Mouse (Mus musculus) erythroblast, embryonic 14.5 days (primary cell): Measurements from ENCODE around the gene Zfp524. TPM values are rescaled to one million over a fixed set of nuclear protein-coding genes. Genes with fewer than 3 reads are reported as not detected.
A peak's percentile ranks its signal among the peaks of the same experiment; 100 is the strongest.
"Not testable (repeated sequence)": the region's sequence is repeated elsewhere in the genome, so short reads cannot be mapped to it uniquely, and the experiment has no call there.

ENCODE experiments used
- H3K27me3 ChIP-seq: 2 replicates; pipeline ENCODE4 v1.6.1; 2012; ENCODE audit warnings: inconsistent platforms; ENCODE audit not compliant: control insufficient read depth
- H3K36me3 ChIP-seq: 2 replicates; pipeline ENCODE4 v1.6.1; 2012; ENCODE audit warnings: mild to moderate bottlenecking, inconsistent platforms; ENCODE audit not compliant: control insufficient read depth
- H3K4me1 ChIP-seq: 2 replicates; pipeline ENCODE4 v1.6.1; 2012; ENCODE audit warnings: inconsistent platforms; ENCODE audit not compliant: control insufficient read depth
- H3K4me3 ChIP-seq: replicated peaks from 2 replicates; pipeline ENCODE3; 2012; ENCODE audit warnings: moderate library complexity, mild to moderate bottlenecking, inconsistent platforms
- H3K9me3 ChIP-seq: 2 replicates; pipeline ENCODE4 v1.6.1; 2012; ENCODE audit warnings: low read length, inconsistent platforms, mixed read lengths; ENCODE audit not compliant: control insufficient read depth
- GATA1 ChIP-seq: IDR thresholded peaks from 2 replicates; pipeline ENCODE4 v1.6.1; 2012; ENCODE audit warnings: low read length, inconsistent platforms, mixed read lengths
- TAL1 ChIP-seq: IDR thresholded peaks from 3 replicates; pipeline ENCODE4 v1.6.1; 2012; ENCODE audit warnings: low read length, inconsistent platforms, mixed read lengths
- polyA plus RNA-seq: library from polyadenylated mRNA; stranded (reverse); fragments of >175 nt; gene quantifications from 2 replicates; pipeline ENCODE4 v1.2.3, GENCODE M21; 2012

Zfp524 gene
- polyA plus RNA-seq, 1 experiment, result 6.2 TPM

- Histone ChIP-seq H3K4me3 (peak within 1 kb of the TSS; percentile 91), H3K27me3 (no peaks in the 10 kb centered on the region), H3K4me1 (peaks cover 62% of the 10 kb centered on the region), H3K36me3 (peaks cover 46% of the 10 kb centered on the region), H3K9me3 (peaks cover 12% of the 10 kb centered on the region)
- TF ChIP-seq GATA1 (no peak), TAL1 (no peak)
Observed at GRCm38 (mm10) chr7:5015118-5016001, 1.1 kb downstream of the Zfp524 start, which contains the start of gene Gm44973. Gene Gm44973, plus strand, starts transcription at chr7:5015496.

DNA sequence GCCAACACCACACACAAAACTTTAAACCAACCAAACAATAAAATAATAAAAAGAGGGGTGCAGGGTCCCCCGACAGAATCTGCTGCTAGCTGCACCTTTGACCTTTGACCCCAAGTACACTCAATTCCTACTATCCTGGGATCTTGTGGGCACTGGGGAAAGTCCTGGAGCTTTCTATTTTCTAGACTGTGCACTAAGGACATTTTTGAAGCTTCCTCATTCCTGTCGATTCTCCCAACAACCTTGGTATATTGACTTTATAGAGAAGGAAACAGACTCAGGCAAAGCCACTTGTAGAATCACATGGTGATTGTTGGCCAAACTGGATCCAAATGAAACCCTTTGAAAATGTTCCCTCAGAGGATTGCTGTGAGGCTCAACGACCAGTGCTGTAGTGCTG lies 1.8 kb downstream of the Zfp524 start:
- H3K4me1 ChIP-seq, result peaks cover 67% of the 10 kb centered on the region
- peak overlapping the region; percentile 91 for H3K4me3 ChIP-seq
- no peaks in the 10 kb centered on the region for H3K27me3 ChIP-seq
- H3K36me3 ChIP-seq, result peaks cover 39% of the 10 kb centered on the region
- TF ChIP-seq GATA1 (no peak), TAL1 (no peak)
- H3K9me3 ChIP-seq, result peaks cover 12% of the 10 kb centered on the region

DNA sequence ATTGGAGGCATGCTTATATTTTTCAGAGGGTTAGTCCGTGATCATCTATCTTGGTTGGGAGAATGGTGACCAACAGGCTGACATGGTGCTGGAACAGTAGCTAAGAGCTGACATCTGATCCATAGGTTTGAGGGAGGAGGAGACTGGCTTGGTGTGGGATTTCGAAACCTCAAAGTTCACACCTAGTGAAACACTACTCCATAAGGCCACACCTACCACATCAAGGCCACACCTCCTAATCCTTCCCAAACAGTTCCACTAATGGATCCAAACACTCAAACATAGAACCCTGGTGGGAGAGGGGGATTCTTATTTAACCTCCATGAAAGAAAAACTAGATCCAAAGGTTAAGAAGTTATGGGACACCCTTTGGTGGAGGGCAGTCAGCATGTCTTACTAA lies 2.7 kb downstream of the Zfp524 start:
- no peaks in the 10 kb centered on the region for H3K27me3 ChIP-seq
- H3K4me3 ChIP-seq, result no peak overlapping the region
- H3K4me1 ChIP-seq, result peaks cover 72% of the 10 kb centered on the region
- peaks cover 30% of the 10 kb centered on the region for H3K36me3 ChIP-seq
- peaks cover 12% of the 10 kb centered on the region for H3K9me3 ChIP-seq
- no peak for TF ChIP-seq GATA1
- no peak for TF ChIP-seq TAL1

- Histone ChIP-seq H3K27me3 (no peaks in the 10 kb centered on the region), H3K4me3 (no peak overlapping the region), H3K9me3 (peaks cover 12% of the 10 kb centered on the region), H3K36me3 (peaks cover 30% of the 10 kb centered on the region), H3K4me1 (peaks cover 75% of the 10 kb centered on the region)
- TF ChIP-seq GATA1 (no peak), TAL1 (no peak)
Observed at GRCm38 (mm10) chr7:5017352-5017751, 3.1 kb downstream of the Zfp524 start.

DNA sequence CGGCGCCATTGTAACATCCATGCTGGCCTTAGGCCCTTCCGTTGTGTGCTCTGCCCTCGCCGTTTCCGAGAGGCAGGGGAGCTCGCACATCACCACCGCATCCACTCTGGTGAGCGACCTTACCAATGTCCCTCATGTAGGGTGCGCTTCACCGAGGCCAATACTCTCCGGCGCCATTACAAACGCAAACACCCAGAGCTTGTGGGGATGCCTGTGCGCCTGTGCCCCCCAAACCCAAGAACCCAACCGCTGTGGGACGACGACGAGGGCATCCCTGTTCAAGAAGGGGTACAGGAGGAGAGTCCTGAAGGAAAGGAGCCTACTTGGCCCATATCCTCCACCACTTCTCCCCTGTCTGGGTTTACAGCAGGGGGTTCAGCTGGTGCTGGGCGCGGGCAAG lies 3.7 kb downstream of the Zfp524 start:
- peaks cover 30% of the 10 kb centered on the region for H3K36me3 ChIP-seq
- H3K4me3 ChIP-seq, result no peak overlapping the region
- TF ChIP-seq GATA1, result no peak
- no peak for TF ChIP-seq TAL1
- no peaks in the 10 kb centered on the region for H3K27me3 ChIP-seq
- H3K4me1 ChIP-seq, result peaks cover 74% of the 10 kb centered on the region
- peaks cover 12% of the 10 kb centered on the region for H3K9me3 ChIP-seq

DNA sequence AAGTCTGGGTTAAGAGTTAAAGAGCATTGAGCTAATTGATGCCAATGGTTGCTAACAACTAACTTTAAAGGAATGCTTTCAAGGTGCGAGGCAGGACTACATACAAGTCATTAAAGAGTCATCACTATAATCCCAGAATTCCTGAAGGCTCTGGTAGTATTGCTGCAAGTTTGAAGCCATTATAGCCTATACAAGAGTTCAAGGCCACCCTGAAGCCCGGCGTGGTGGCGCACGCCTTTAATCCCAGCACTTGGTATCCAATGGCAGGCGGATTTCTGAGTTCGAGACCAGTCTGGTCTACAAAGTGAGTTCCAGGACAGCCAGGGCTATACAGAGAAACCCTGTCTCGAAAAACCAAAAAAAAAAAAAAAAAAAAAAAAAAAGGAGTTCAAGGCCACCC lies 5.4 kb downstream of the Zfp524 start:
- H3K9me3 ChIP-seq, result peaks cover 12% of the 10 kb centered on the region
- not testable (repeated sequence) for H3K27me3 ChIP-seq
- peaks cover 43% of the 10 kb centered on the region for H3K36me3 ChIP-seq
- peak overlapping the region; percentile 87 for H3K4me3 ChIP-seq
- peaks cover 61% of the 10 kb centered on the region for H3K4me1 ChIP-seq

DNA sequence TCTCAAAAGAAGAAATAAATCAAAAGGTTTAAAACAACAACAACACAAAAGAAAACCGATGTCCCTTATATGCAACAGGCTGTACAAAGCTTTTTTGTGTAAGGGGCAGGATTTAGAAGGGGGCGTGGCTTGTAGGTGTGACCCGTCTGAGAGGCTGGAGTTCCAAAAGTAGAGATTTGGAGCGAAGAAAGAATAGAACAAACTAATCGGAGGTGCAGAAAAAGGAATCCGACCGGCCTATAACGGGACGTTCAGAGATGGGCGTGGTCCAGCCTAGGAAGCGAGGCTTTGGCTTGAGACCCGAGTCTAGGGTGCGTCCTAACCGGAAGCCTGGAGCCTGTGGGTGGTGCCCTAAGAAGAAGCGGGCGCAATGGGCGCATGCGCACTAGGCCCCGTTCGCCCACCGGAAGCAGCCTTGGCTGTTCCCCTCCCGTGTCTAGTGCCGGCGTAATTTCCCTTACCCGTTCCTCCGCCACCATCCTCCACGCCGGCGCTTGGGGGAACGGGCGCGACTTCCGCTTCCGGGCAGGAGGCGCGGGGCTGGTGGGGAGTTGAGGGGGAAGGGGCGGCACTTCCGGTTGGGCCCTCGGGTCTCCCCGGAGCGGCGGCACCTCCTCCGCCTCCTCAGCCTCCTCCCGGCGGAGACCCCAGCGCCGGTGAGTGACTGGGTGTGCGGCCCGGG lies 5.9 kb downstream of the Zfp524 start, which contains the start of the genes Zfp865 and Ccdc106:
Zfp865 (plus strand) TSS at position 377 of the 682 bp plus-strand sequence.
Ccdc106 (plus strand) TSS at position 554 of the 682 bp plus-strand sequence.
- H3K4me1 ChIP-seq, result peaks cover 59% of the 10 kb centered on the region
- TF ChIP-seq GATA1 (no peak), TAL1 (no peak)
- H3K36me3 ChIP-seq, result peaks cover 46% of the 10 kb centered on the region
- peaks cover 12% of the 10 kb centered on the region for H3K9me3 ChIP-seq
- H3K27me3 ChIP-seq, result no peaks in the 10 kb centered on the region
- H3K4me3 ChIP-seq, result peak within 1 kb of the TSS; percentile 87

GRCm38 (mm10) chr7:5020685-5021084 lies 6.5 kb downstream of the Zfp524 start:
- TF ChIP-seq GATA1 (no peak), TAL1 (no peak)
- peaks cover 12% of the 10 kb centered on the region for H3K9me3 ChIP-seq
- H3K27me3 ChIP-seq, result no peaks in the 10 kb centered on the region
- H3K36me3 ChIP-seq, result peaks cover 50% of the 10 kb centered on the region
- peaks cover 56% of the 10 kb centered on the region for H3K4me1 ChIP-seq
- H3K4me3 ChIP-seq, result peak overlapping the region; percentile 87

DNA sequence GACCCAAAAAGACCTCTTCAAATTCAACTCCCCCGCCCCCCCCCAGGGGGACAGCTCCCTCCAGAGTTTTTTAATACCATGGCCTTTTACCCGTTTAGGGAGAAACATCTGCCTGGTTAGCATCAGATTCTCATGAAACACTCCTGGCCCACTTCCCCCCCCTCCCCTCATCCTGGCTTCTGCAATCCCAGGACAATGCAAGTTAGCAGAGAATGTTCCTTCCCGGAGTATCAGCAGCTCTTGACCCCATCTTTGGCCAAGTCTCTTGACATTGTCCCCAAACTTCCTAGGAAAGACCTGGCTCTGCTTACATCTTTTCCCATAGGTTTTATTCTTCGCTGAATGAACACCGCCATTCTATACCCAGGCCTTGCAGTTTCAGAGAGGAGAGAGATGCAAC lies 7.0 kb downstream of the Zfp524 start:
- Histone ChIP-seq H3K4me1 (peaks cover 50% of the 10 kb centered on the region), H3K9me3 (peaks cover 12% of the 10 kb centered on the region), H3K4me3 (peak overlapping the region; percentile 87), H3K36me3 (peaks cover 52% of the 10 kb centered on the region), H3K27me3 (no peaks in the 10 kb centered on the region)
- no peak for TF ChIP-seq GATA1
